Mouse (Mus musculus): Measurements from ENCODE around the gene Ms4a8a. TPM values are rescaled to one million over a fixed set of nuclear protein-coding genes. Genes with fewer than 3 reads are reported as not detected.

Gene Ms4a8a
- polyA plus RNA-seq, 1 experiment from 2014 or later = not detected

DNA sequence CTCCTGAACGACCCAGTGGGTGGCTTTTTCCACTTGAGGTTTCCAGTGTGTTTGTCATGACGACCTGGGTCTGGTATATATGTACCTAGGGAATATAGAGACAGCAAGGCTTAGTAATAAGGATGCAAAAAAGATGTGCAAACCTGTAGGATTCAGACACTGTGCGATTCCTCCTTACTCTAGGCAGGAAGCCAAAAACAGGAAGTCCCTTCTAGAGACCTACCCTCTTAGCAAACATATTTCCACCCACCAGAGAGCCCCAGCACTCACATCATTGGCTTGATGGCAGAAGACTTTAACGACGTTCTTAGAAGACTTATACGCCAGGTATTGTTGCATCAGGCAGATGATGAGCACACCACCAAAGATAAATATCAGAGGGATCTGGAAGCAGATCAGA, 32.9 kb downstream of the Ms4a8a start:
- DNase-seq (ENCODE audit: low spot score) = no peak
- no peak for ATAC-seq (ENCODE audit: insufficient number of reproducible peaks, low FRiP score, low TSS enrichment, low read depth)
- H3K9me3 ChIP-seq (ENCODE audit: control insufficient read depth, low read length) = no peaks in the 10 kb centered on the region
- no peak overlapping the region for H3K4me2 ChIP-seq (ENCODE audit: low read depth, severe bottlenecking)
- 81% methylated on average over 6 of the region's 6 CpGs for WGBS
- H3K9ac ChIP-seq (ENCODE audit: low read length) = no peak overlapping the region
- H3K4me3 ChIP-seq (ENCODE audit: low read depth, low read length) = no peak overlapping the region
- no peaks in the 10 kb centered on the region for H3K27me3 ChIP-seq (ENCODE audit: control insufficient read depth, insufficient read depth, low read length)
- no peak overlapping the region for H3K27ac ChIP-seq (replicated peaks; ENCODE audit: low read depth, low read length)
- H3K36me3 ChIP-seq (ENCODE audit: control insufficient read depth, insufficient read depth, low read length) = no peaks in the 10 kb centered on the region
- no peaks in the 10 kb centered on the region for H3K4me1 ChIP-seq (ENCODE audit: control insufficient read depth, insufficient read depth, low read length)

DNA sequence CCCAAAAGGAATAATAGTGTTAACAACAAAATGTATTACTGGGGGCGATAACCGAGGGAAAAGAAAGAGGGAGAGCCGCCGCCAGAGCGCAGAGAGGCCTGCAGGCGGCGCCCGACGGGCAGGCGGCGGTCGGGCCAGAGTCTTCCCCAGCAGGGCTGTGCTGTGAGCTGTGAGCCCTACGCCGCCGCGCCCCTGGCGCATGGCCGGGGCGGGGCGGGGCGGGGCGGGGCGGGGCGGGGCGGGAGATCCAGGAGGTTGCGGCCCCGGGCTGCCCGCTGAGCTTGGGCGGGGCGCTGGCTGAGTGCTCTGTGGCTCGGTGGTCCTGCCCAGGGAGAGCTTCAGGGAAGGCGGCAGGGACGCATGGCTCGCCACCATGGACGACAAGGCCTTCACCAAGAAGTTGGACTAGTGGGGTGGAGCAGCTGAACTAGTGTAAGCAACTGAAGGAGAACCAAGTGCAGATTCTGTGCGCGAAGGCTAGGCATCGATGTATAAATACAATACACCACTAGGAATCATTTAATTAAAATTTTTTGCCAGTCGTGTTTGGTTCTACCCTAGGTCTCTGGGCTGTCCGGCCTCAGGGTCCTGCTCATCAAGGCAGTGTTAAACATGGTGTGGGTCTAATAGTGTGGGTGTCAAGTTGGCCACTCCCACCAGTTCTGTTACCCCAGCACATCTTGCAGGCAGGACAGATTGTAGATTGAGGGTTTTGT, 35.7 kb downstream of the Ms4a8a start:
- Histone ChIP-seq H3K9ac (ENCODE audit: low read length) (no peak overlapping the region), H3K27me3 (ENCODE audit: control insufficient read depth, insufficient read depth, low read length) (no peaks in the 10 kb centered on the region), H3K36me3 (ENCODE audit: control insufficient read depth, insufficient read depth, low read length) (no peaks in the 10 kb centered on the region), H3K4me3 (ENCODE audit: low read depth, low read length) (peak overlapping the region; percentile 19), H3K27ac (replicated peaks; ENCODE audit: low read depth, low read length) (no peak overlapping the region), H3K4me1 (ENCODE audit: control insufficient read depth, insufficient read depth, low read length) (no peaks in the 10 kb centered on the region), H3K9me3 (ENCODE audit: control insufficient read depth, low read length) (no peaks in the 10 kb centered on the region), H3K4me2 (ENCODE audit: low read depth, severe bottlenecking) (peak overlapping the region; percentile 42)
- 7% methylated on average over 27 of the region's 40 CpGs for WGBS
- ATAC-seq (ENCODE audit: insufficient number of reproducible peaks, low FRiP score, low TSS enrichment, low read depth) (peak; percentile 98), DNase-seq (ENCODE audit: low spot score) (peak; percentile 80)

DNA sequence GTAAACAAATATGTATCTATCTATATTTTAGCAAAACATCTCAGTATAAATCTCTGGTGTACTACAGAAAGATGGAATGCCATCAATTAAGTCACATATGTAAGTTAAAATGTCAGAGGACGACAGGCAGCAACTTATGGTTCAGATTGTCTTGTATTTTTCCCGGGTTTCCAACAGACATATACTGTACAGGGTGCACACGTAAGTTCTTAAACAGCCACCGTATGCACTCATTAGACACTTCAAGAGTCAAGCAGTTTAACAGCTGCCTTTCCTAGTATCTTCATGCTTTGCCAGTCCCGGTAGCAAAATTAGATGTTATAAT, 36.3 kb downstream of the Ms4a8a start:
- Histone ChIP-seq H3K9ac (ENCODE audit: low read length) (no peak overlapping the region), H3K27ac (replicated peaks; ENCODE audit: low read depth, low read length) (no peak overlapping the region)

DNA sequence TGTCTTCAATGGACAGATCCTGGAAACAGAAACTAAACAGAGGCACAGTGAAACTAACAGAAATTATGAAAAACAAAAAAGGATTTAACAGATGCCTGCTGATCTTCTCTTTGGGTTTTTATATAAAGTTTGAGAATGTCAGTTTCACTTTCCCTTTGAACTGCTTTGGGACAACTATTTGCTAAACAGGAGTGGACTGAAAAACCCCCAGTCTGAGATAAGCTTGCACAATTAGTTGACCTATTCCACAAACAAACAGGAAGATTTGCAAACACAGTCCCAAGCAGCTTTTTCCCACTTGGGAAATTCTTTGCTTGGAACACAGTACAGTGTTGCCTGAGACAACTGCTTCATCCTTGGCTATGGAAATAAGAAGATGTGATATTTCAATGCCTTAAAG, 43.3 kb downstream of the Ms4a8a start:
- H3K9me3 ChIP-seq (ENCODE audit: control insufficient read depth, low read length) = no peaks in the 10 kb centered on the region
- DNase-seq (ENCODE audit: low spot score) = no peak
- H3K27me3 ChIP-seq (ENCODE audit: control insufficient read depth, insufficient read depth, low read length) = no peaks in the 10 kb centered on the region
- no peak for ATAC-seq (ENCODE audit: insufficient number of reproducible peaks, low FRiP score, low TSS enrichment, low read depth)
- H3K4me2 ChIP-seq (ENCODE audit: low read depth, severe bottlenecking) = no peak overlapping the region
- no peak overlapping the region for H3K4me3 ChIP-seq (ENCODE audit: low read depth, low read length)
- no peaks in the 10 kb centered on the region for H3K36me3 ChIP-seq (ENCODE audit: control insufficient read depth, insufficient read depth, low read length)
- no peaks in the 10 kb centered on the region for H3K4me1 ChIP-seq (ENCODE audit: control insufficient read depth, insufficient read depth, low read length)
- H3K27ac ChIP-seq (replicated peaks; ENCODE audit: low read depth, low read length) = no peak overlapping the region
- no peak overlapping the region for H3K9ac ChIP-seq (ENCODE audit: low read length)

More for the DNA sequence above, 36.3 kb downstream of the Ms4a8a start:
- 33% methylated on average over 5 of the region's 5 CpGs for WGBS
- no peaks in the 10 kb centered on the region for H3K4me1 ChIP-seq (ENCODE audit: control insufficient read depth, insufficient read depth, low read length)
- H3K4me2 ChIP-seq (ENCODE audit: low read depth, severe bottlenecking) = peak overlapping the region; percentile 42
- H3K9me3 ChIP-seq (ENCODE audit: control insufficient read depth, low read length) = no peaks in the 10 kb centered on the region
- H3K36me3 ChIP-seq (ENCODE audit: control insufficient read depth, insufficient read depth, low read length) = no peaks in the 10 kb centered on the region
- no peaks in the 10 kb centered on the region for H3K27me3 ChIP-seq (ENCODE audit: control insufficient read depth, insufficient read depth, low read length)
- no peak overlapping the region for H3K4me3 ChIP-seq (ENCODE audit: low read depth, low read length)
- no peak for DNase-seq (ENCODE audit: low spot score)
- ATAC-seq (ENCODE audit: insufficient number of reproducible peaks, low FRiP score, low TSS enrichment, low read depth) = peak; percentile 82

DNA sequence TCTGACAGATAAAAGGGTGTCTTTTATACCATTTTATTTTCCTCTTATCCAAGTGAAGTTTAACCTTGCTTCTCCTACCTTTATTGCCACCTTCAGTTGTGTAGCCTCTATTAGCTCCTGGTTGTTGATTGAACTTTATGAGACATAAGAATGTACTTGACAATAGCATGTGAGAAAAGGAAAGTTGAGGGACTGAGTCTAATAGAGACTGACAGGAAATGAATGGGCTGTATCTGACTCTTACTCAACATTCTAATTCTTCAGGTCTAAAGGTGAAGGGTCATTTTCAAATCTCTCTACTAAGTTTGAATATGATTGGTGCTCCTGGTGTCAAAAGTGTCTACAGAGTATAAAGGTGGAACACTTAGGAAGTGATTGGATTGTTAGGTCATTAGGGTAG, 58.5 kb downstream of the Ms4a8a start:
- no peaks in the 10 kb centered on the region for H3K4me1 ChIP-seq (ENCODE audit: control insufficient read depth, insufficient read depth, low read length)
- no peak overlapping the region for H3K4me2 ChIP-seq (ENCODE audit: low read depth, severe bottlenecking)
- no peaks in the 10 kb centered on the region for H3K36me3 ChIP-seq (ENCODE audit: control insufficient read depth, insufficient read depth, low read length)
- ATAC-seq (ENCODE audit: insufficient number of reproducible peaks, low FRiP score, low TSS enrichment, low read depth) (no peak), DNase-seq (ENCODE audit: low spot score) (no peak)
- no peak overlapping the region for H3K9ac ChIP-seq (ENCODE audit: low read length)
- no peaks in the 10 kb centered on the region for H3K9me3 ChIP-seq (ENCODE audit: control insufficient read depth, low read length)
- no peaks in the 10 kb centered on the region for H3K27me3 ChIP-seq (ENCODE audit: control insufficient read depth, insufficient read depth, low read length)
- no peak overlapping the region for H3K4me3 ChIP-seq (ENCODE audit: low read depth, low read length)
- H3K27ac ChIP-seq (replicated peaks; ENCODE audit: low read depth, low read length) = no peak overlapping the region

DNA sequence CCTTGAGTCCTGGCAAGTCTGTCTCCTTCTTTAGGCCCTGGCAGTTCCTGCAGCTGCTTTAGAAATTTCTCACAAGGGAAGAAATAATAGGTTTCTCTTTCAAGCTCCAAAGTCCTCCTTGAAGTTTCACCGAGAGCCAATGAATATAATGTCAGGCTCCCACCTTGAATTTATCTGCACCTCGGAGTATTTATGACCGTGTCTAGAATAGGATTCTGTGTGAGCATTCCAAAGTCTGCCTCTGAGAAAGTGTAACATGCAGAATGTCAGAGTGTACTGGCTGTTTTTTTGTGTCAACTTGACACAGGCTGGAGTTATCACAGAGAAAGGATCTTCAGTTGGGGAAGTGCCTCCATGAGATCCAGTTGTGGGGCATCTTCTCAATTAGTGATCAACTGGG, 63.0 kb downstream of the Ms4a8a start, which contains the start of gene Ms4a18:
Ms4a18 (minus strand) TSS at position 141 of the 400 bp plus-strand sequence.
- no peak within 1 kb of the TSS for H3K27ac ChIP-seq (replicated peaks; ENCODE audit: low read depth, low read length)
- no peaks in the 10 kb centered on the region for H3K36me3 ChIP-seq (ENCODE audit: control insufficient read depth, insufficient read depth, low read length)
- DNase-seq (ENCODE audit: low spot score) = no peak
- H3K9me3 ChIP-seq (ENCODE audit: control insufficient read depth, low read length) = no peaks in the 10 kb centered on the region
- H3K27me3 ChIP-seq (ENCODE audit: control insufficient read depth, insufficient read depth, low read length) = no peaks in the 10 kb centered on the region
- H3K4me1 ChIP-seq (ENCODE audit: control insufficient read depth, insufficient read depth, low read length) = no peaks in the 10 kb centered on the region
- 79% methylated on average over 3 of the region's 3 CpGs for WGBS
- no peak within 1 kb of the TSS for H3K9ac ChIP-seq (ENCODE audit: low read length)
- H3K4me3 ChIP-seq (ENCODE audit: low read depth, low read length) = no peak within 1 kb of the TSS
- no peak within 1 kb of the TSS for H3K4me2 ChIP-seq (ENCODE audit: low read depth, severe bottlenecking)
- no peak for ATAC-seq (ENCODE audit: insufficient number of reproducible peaks, low FRiP score, low TSS enrichment, low read depth)

Other genes with a start within 250 kb of the Ms4a8a start
- gene Slc15a3, start 241.4 kb downstream of the Ms4a8a start, polyA plus RNA-seq (2014; fragmentation: Nextera tagmentation; extraction: Ambion mirVana) = 0.15 and 0.16 TPM in 2 replicates
- 87.0 and 89.0 TPM in 2 replicates for gene Tmem132a, start 211.2 kb downstream of the Ms4a8a start, polyA plus RNA-seq (2014; fragmentation: Nextera tagmentation; extraction: Ambion mirVana)
- gene Tmem109, start 199.1 kb downstream of the Ms4a8a start, polyA plus RNA-seq (2014; fragmentation: Nextera tagmentation; extraction: Ambion mirVana) = 69.6 and 71.1 TPM in 2 replicates
- gene Prpf19, start 185.9 kb downstream of the Ms4a8a start, polyA plus RNA-seq (2014; fragmentation: Nextera tagmentation; extraction: Ambion mirVana) = 55.3 and 59.0 TPM in 2 replicates
- gene Zp1, start 160.5 kb downstream of the Ms4a8a start, polyA plus RNA-seq (2014; fragmentation: Nextera tagmentation; extraction: Ambion mirVana) = not detected in 2 replicates
- not detected in 2 replicates for gene Ptgdr2, start 143.9 kb downstream of the Ms4a8a start, polyA plus RNA-seq (2014; fragmentation: Nextera tagmentation; extraction: Ambion mirVana)
- 30.2 and 32.3 TPM in 2 replicates for gene Ccdc86, start 131.8 kb downstream of the Ms4a8a start, polyA plus RNA-seq (2014; fragmentation: Nextera tagmentation; extraction: Ambion mirVana)
- not detected in 2 replicates for gene Ms4a10, start 106.4 kb downstream of the Ms4a8a start, polyA plus RNA-seq (2014; fragmentation: Nextera tagmentation; extraction: Ambion mirVana)
- gene Ms4a15, start 87.9 kb downstream of the Ms4a8a start, polyA plus RNA-seq (2014; fragmentation: Nextera tagmentation; extraction: Ambion mirVana) = 0.18 TPM in 1 of 2 replicates, not detected in the other
- not detected in 2 replicates for gene Ms4a18, start 63.1 kb downstream of the Ms4a8a start, polyA plus RNA-seq (2014; fragmentation: Nextera tagmentation; extraction: Ambion mirVana)
- not detected in 2 replicates for gene 1700017D01Rik, start 49.8 kb upstream of the Ms4a8a start, polyA plus RNA-seq (2014; fragmentation: Nextera tagmentation; extraction: Ambion mirVana)
- not detected in 2 replicates for gene 1700025F22Rik, start 84.2 kb upstream of the Ms4a8a start, polyA plus RNA-seq (2014; fragmentation: Nextera tagmentation; extraction: Ambion mirVana)
- not detected in 2 replicates for gene Ms4a13, start 115.6 kb upstream of the Ms4a8a start, polyA plus RNA-seq (2014; fragmentation: Nextera tagmentation; extraction: Ambion mirVana)
- gene Ms4a12, start 151.3 kb upstream of the Ms4a8a start, polyA plus RNA-seq (2014; fragmentation: Nextera tagmentation; extraction: Ambion mirVana) = not detected in 2 replicates
- 0.05 TPM in 1 of 2 replicates, not detected in the other for gene Ms4a1, start 185.1 kb upstream of the Ms4a8a start, polyA plus RNA-seq (2014; fragmentation: Nextera tagmentation; extraction: Ambion mirVana)
- not detected in 2 replicates for gene Ms4a5, start 202.8 kb upstream of the Ms4a8a start, polyA plus RNA-seq (2014; fragmentation: Nextera tagmentation; extraction: Ambion mirVana)
- gene Ms4a14, start 233.4 kb upstream of the Ms4a8a start, polyA plus RNA-seq (2014; fragmentation: Nextera tagmentation; extraction: Ambion mirVana) = 0.04 TPM in 1 of 2 replicates, not detected in the other

All from limb, embryonic 11.5 days (tissue).